Mouse (Mus musculus) stomach, embryonic 14.5 days (tissue): ENCODE measurements around the gene Hnrnpa3. TPM values are rescaled to one million over a fixed set of nuclear protein-coding genes. Genes with fewer than 3 reads are reported as not detected.
"Not testable (repeated sequence)": the region's sequence is repeated elsewhere in the genome, so short reads cannot be mapped to it uniquely, and the experiment has no call there.

ENCODE experiments used
- ATAC-seq: fragments of 200-750 bp; cut with Nextera tagmentation; 2 replicates; pipeline ENCODE4 v1.8.0; 2017; ENCODE audit warnings: low read depth, moderate TSS enrichment; ENCODE audit not compliant: insufficient number of reproducible peaks, insufficient read depth, low FRiP score
- H3K27ac ChIP-seq: fragments of 300-500 bp; sonication (generic); 2 replicates; pipeline ENCODE4 v1.5.1; 2014; ENCODE audit warnings: mild to moderate bottlenecking, low read length, moderate library complexity, mixed read lengths
- H3K27me3 ChIP-seq: fragments of 300-500 bp; sonication (generic); 2 replicates; pipeline ENCODE4 v1.6.1; 2014; ENCODE audit warnings: low read length, control low read depth, mixed read lengths; ENCODE audit not compliant: control insufficient read depth, insufficient read depth
- H3K36me3 ChIP-seq: fragments of 300-500 bp; sonication (generic); 2 replicates; pipeline ENCODE4 v1.6.1; 2014; ENCODE audit warnings: mild to moderate bottlenecking, control low read depth, low read length, moderate library complexity, mixed read lengths; ENCODE audit not compliant: control insufficient read depth, insufficient read depth
- H3K4me1 ChIP-seq: fragments of 300-500 bp; sonication (generic); 2 replicates; pipeline ENCODE4 v1.6.1; 2014; ENCODE audit warnings: low read length, control low read depth, mixed read lengths; ENCODE audit not compliant: control insufficient read depth, insufficient read depth
- H3K4me2 ChIP-seq: fragments of 300-500 bp; sonication (generic); replicated peaks from 2 replicates; pipeline ENCODE4 v1.6.1; 2014; ENCODE audit warnings: low read depth, low read length, control low read depth
- H3K4me3 ChIP-seq: fragments of 300-500 bp; sonication (generic); 2 replicates; pipeline ENCODE4 v1.5.1; 2014; ENCODE audit warnings: low read depth, low read length, control low read depth
- H3K9ac ChIP-seq: fragments of 300-500 bp; sonication (generic); replicated peaks from 2 replicates; pipeline ENCODE4 v1.6.1; 2014; ENCODE audit warnings: low read depth, mild to moderate bottlenecking, control low read depth, low read length, moderate library complexity, mixed read lengths
- H3K9me3 ChIP-seq: fragments of 300-500 bp; sonication (generic); 2 replicates; pipeline ENCODE4 v1.6.1; 2016; ENCODE audit warnings: low read depth, low read length, control low read depth; ENCODE audit not compliant: control insufficient read depth
- WGBS: fragments of 180-500 bp; shearing (Covaris S2); extraction: QIAGEN DNeasy Blood & Tissue Kit; methylation state at CpG from one replicate; pipeline ENCODE4 v1.1.7; 2014; 5-methylcytosine and 5-hydroxymethylcytosine counted together
- polyA plus RNA-seq: library from polyadenylated mRNA; unstranded; fragments of >200 nt; fragmentation: Nextera tagmentation; extraction: Ambion mirVana; gene quantifications from 2 replicates; pipeline ENCODE4 v1.2.1, GENCODE M21; 2014

Hnrnpa3 gene
- polyA plus RNA-seq, 1 experiment from 2014 or later: 247 TPM

- no peaks in the 10 kb centered on the region for H3K9me3 ChIP-seq
- peaks cover 6% of the 10 kb centered on the region for H3K4me1 ChIP-seq
- H3K27ac ChIP-seq: no peak overlapping the region
- no peak overlapping the region for H3K9ac ChIP-seq
- ATAC-seq: no peak
- WGBS: 89% methylated on average over 4 of the region's 4 CpGs
- H3K36me3 ChIP-seq: peaks cover 3% of the 10 kb centered on the region
- H3K4me2 ChIP-seq: no peak overlapping the region
- H3K27me3 ChIP-seq: no peaks in the 10 kb centered on the region
- H3K4me3 ChIP-seq: no peak overlapping the region
These were observed 31.6 kb downstream of the Hnrnpa3 start for GRCm38 (mm10) chr2:75690656-75691055.

GRCm38 (mm10) chr2:75691316-75691715 is 32.3 kb downstream of the Hnrnpa3 start:
- 78% methylated on average over 8 of the region's 8 CpGs for WGBS
- ATAC-seq: no peak

GRCm38 (mm10) chr2:75692369-75692768 is 33.3 kb downstream of the Hnrnpa3 start:
- H3K4me2 ChIP-seq: no peak overlapping the region
- H3K9ac ChIP-seq: no peak overlapping the region
- 83% methylated on average over 6 of the region's 6 CpGs for WGBS
- H3K27me3 ChIP-seq: no peaks in the 10 kb centered on the region
- peaks cover 3% of the 10 kb centered on the region; the same call in 1 of the 2 replicates for H3K36me3 ChIP-seq
- H3K4me1 ChIP-seq: peaks cover 18% of the 10 kb centered on the region
- H3K4me3 ChIP-seq: no peak overlapping the region
- no peak overlapping the region for H3K27ac ChIP-seq
- ATAC-seq: no peak
- H3K9me3 ChIP-seq: no peaks in the 10 kb centered on the region

More at GRCm38 (mm10) chr2:75691316-75691715, 32.3 kb downstream of the Hnrnpa3 start:
- H3K4me1 ChIP-seq: peaks cover 8% of the 10 kb centered on the region; the same call in 1 of the 2 replicates
- H3K27ac ChIP-seq: no peak overlapping the region
- peaks cover 3% of the 10 kb centered on the region for H3K36me3 ChIP-seq
- H3K9ac ChIP-seq: no peak overlapping the region
- no peaks in the 10 kb centered on the region for H3K9me3 ChIP-seq
- H3K4me2 ChIP-seq: no peak overlapping the region
- H3K27me3 ChIP-seq: no peaks in the 10 kb centered on the region
- no peak overlapping the region for H3K4me3 ChIP-seq

GRCm38 (mm10) chr2:75694926-75695325 is 35.9 kb downstream of the Hnrnpa3 start:
- H3K4me2 ChIP-seq, H3K4me3 ChIP-seq, H3K9me3 ChIP-seq, ATAC-seq, H3K27ac ChIP-seq, H3K27me3 ChIP-seq, H3K36me3 ChIP-seq, H3K9ac ChIP-seq: not testable (repeated sequence)
- peaks cover 25% of the 10 kb centered on the region for H3K4me1 ChIP-seq
- 70% methylated on average over 3 of the region's 3 CpGs for WGBS

- Histone ChIP-seq H3K9me3 (no peaks in the 10 kb centered on the region), H3K4me1 (peaks cover 28% of the 10 kb centered on the region), H3K4me2 (no peak overlapping the region), H3K27me3 (no peaks in the 10 kb centered on the region), H3K4me3 (no peak overlapping the region), H3K9ac (no peak overlapping the region), H3K36me3 (peaks cover 3% of the 10 kb centered on the region; the same call in 1 of the 2 replicates), H3K27ac (peak overlapping the region; percentile 30; the same call in 1 of the 2 replicates)
- no peak for ATAC-seq
- WGBS: 43% methylated on average over 9 of the region's 9 CpGs
These were observed 36.8 kb downstream of the Hnrnpa3 start for GRCm38 (mm10) chr2:75695676-75696350.

GRCm38 (mm10) chr2:75696371-75696770 is 37.3 kb downstream of the Hnrnpa3 start:
- WGBS: 51% methylated on average over 5 of the region's 5 CpGs

GRCm38 (mm10) chr2:75697222-75697621 is 38.2 kb downstream of the Hnrnpa3 start:
- 69% methylated on average over 3 of the region's 3 CpGs for WGBS
- no peak overlapping the region for H3K4me2 ChIP-seq
- no peak overlapping the region for H3K4me3 ChIP-seq
- H3K27me3 ChIP-seq: no peaks in the 10 kb centered on the region
- no peak overlapping the region for H3K27ac ChIP-seq
- no peak for ATAC-seq
- peaks cover 42% of the 10 kb centered on the region for H3K4me1 ChIP-seq
- H3K9me3 ChIP-seq: no peaks in the 10 kb centered on the region
- no peak overlapping the region for H3K9ac ChIP-seq
- H3K36me3 ChIP-seq: peaks cover 1% of the 10 kb centered on the region

More at GRCm38 (mm10) chr2:75696371-75696770, 37.3 kb downstream of the Hnrnpa3 start:
- Histone ChIP-seq H3K4me2 (no peak overlapping the region), H3K4me3 (no peak overlapping the region), H3K4me1 (peaks cover 34% of the 10 kb centered on the region), H3K36me3 (peaks cover 3% of the 10 kb centered on the region), H3K27ac (peak overlapping the region; percentile 21; the same call in 1 of the 2 replicates), H3K9me3 (no peaks in the 10 kb centered on the region), H3K27me3 (no peaks in the 10 kb centered on the region), H3K9ac (no peak overlapping the region)
- ATAC-seq: no peak

- Histone ChIP-seq H3K9ac (no peak overlapping the region), H3K36me3 (no peaks in the 10 kb centered on the region; the same call in 1 of the 2 replicates), H3K27me3 (no peaks in the 10 kb centered on the region), H3K4me1 (peaks cover 43% of the 10 kb centered on the region), H3K9me3 (no peaks in the 10 kb centered on the region), H3K4me2 (no peak overlapping the region), H3K4me3 (no peak overlapping the region), H3K27ac (no peak overlapping the region)
- ATAC-seq: no peak
- WGBS: 51% methylated on average over 4 of the region's 4 CpGs
These were observed 38.9 kb downstream of the Hnrnpa3 start for GRCm38 (mm10) chr2:75698007-75698406.
